Mouse (Mus musculus) spleen, postnatal 10 days (tissue): ENCODE measurements at regions not wholly inside any gene's neighbourhood (a gene's known extent, or its start where the extent isn't known, plus 50 kb on each side); places are given as distances from the start of the nearest gene placed in this dataset.

Experiments
- DNase-seq, 2 experiments: peaks; one replicate each; pipeline ENCODE4 v3.0.0; 2021 to 2022; ENCODE audit warnings: low spot score in 2 of 2

- DNase-seq = no peak
Observed at GRCm38 (mm10) chr8:15487579-15487978, 441.7 kb upstream of the BB014433 start.

- DNase-seq = no peak
Observed at GRCm38 (mm10) chr8:15470561-15470960, 424.7 kb upstream of the BB014433 start.

- no peak for DNase-seq
Observed at GRCm38 (mm10) chr8:15468540-15469476, 422.9 kb upstream of the BB014433 start.

GRCm38 (mm10) chr8:15438546-15438945, 392.7 kb upstream of the BB014433 start:
- no peak for DNase-seq

GRCm38 (mm10) chr8:15394722-15395115, 348.8 kb upstream of the BB014433 start:
- DNase-seq = no peak

- no peak for DNase-seq
Observed at GRCm38 (mm10) chr8:15393936-15394721, 348.3 kb upstream of the BB014433 start.

GRCm38 (mm10) chr8:15392056-15392455, 346.2 kb upstream of the BB014433 start:
- DNase-seq = no peak

- DNase-seq = no peak
Observed at GRCm38 (mm10) chr8:15388791-15389190, 342.9 kb upstream of the BB014433 start.

- DNase-seq = no peak
Observed at GRCm38 (mm10) chr8:15367063-15367462, 321.2 kb upstream of the BB014433 start.

GRCm38 (mm10) chr8:15364546-15364945, 318.7 kb upstream of the BB014433 start:
- DNase-seq = no peak

GRCm38 (mm10) chr8:15344151-15344550, 298.3 kb upstream of the BB014433 start:
- DNase-seq = no peak

GRCm38 (mm10) chr8:15343616-15344015, 297.7 kb upstream of the BB014433 start:
- DNase-seq = no peak

GRCm38 (mm10) chr8:15334532-15334931, 288.7 kb upstream of the BB014433 start:
- no peak for DNase-seq

- DNase-seq = no peak
Observed at GRCm38 (mm10) chr8:15327312-15327711, 281.4 kb upstream of the BB014433 start.

- DNase-seq = no peak
Observed at GRCm38 (mm10) chr8:15323421-15323820, 277.5 kb upstream of the BB014433 start.

GRCm38 (mm10) chr8:15318082-15318816, 272.4 kb upstream of the BB014433 start:
- DNase-seq = no peak

GRCm38 (mm10) chr8:15313481-15313880, 267.6 kb upstream of the BB014433 start:
- no peak for DNase-seq

- DNase-seq = no peak
Observed at GRCm38 (mm10) chr8:15311509-15311908, 265.6 kb upstream of the BB014433 start.

- no peak for DNase-seq
Observed at GRCm38 (mm10) chr8:15311045-15311444, 265.2 kb upstream of the BB014433 start.

- DNase-seq = no peak
Observed at GRCm38 (mm10) chr8:15304143-15304677, 258.3 kb upstream of the BB014433 start.

- no peak for DNase-seq
Observed at GRCm38 (mm10) chr8:15273775-15274174, 227.9 kb upstream of the BB014433 start.
